Mouse (Mus musculus) liver, embryonic 15.5 days (tissue): Measurements from ENCODE around the gene Fez1. TPM values are rescaled to one million over a fixed set of nuclear protein-coding genes. Genes with fewer than 3 reads are reported as not detected.

Source experiments
- ATAC-seq: fragments of 200-750 bp; cut with Nextera tagmentation; 2 replicates; pipeline ENCODE4 v1.8.0; 2017; ENCODE audit warnings: moderate number of reproducible peaks, mild to moderate bottlenecking, moderate library complexity; ENCODE audit not compliant: insufficient read depth
- H3K27ac ChIP-seq: fragments of 300-500 bp; sonication (generic); replicated peaks from 2 replicates; pipeline ENCODE4 v1.5.1; 2015; ENCODE audit warnings: mild to moderate bottlenecking, inconsistent platforms
- H3K27me3 ChIP-seq: fragments of 300-500 bp; sonication (generic); 2 replicates; pipeline ENCODE4 v1.6.1; 2015; ENCODE audit warnings: mild to moderate bottlenecking, inconsistent platforms
- H3K36me3 ChIP-seq: fragments of 300-500 bp; sonication (generic); replicated peaks from 2 replicates; pipeline ENCODE4 v1.6.1; 2015; ENCODE audit warnings: moderate library complexity, mild to moderate bottlenecking, inconsistent platforms
- H3K4me1 ChIP-seq: fragments of 300-500 bp; sonication (generic); replicated peaks from 2 replicates; pipeline ENCODE4 v1.6.1; 2015; ENCODE audit warnings: inconsistent platforms
- H3K4me2 ChIP-seq: fragments of 300-500 bp; sonication (generic); 2 replicates; pipeline ENCODE4 v1.6.1; 2015; ENCODE audit warnings: moderate library complexity, mild to moderate bottlenecking, inconsistent platforms
- H3K4me3 ChIP-seq: fragments of 300-500 bp; sonication (generic); replicated peaks from 2 replicates; pipeline ENCODE4 v1.5.1; 2015; ENCODE audit warnings: mild to moderate bottlenecking, inconsistent platforms
- H3K9ac ChIP-seq: fragments of 300-500 bp; sonication (generic); 2 replicates; pipeline ENCODE4 v1.6.1; 2015; ENCODE audit warnings: moderate library complexity, mild to moderate bottlenecking, inconsistent platforms
- H3K9me3 ChIP-seq: fragments of 300-500 bp; sonication (generic); replicated peaks from 2 replicates; pipeline ENCODE4 v1.6.1; 2016; ENCODE audit warnings: inconsistent platforms
- WGBS: fragments of 180-500 bp; shearing (Covaris S2); methylation state at CpG from one replicate; pipeline ENCODE4 v1.1.7; 2015; ENCODE audit warnings: mixed read lengths; ENCODE audit not compliant: insufficient replicate concordance; 5-methylcytosine and 5-hydroxymethylcytosine counted together
- polyA plus RNA-seq: library from polyadenylated mRNA; unstranded; fragments of >200 nt; fragmentation: Nextera tagmentation; extraction: Ambion mirVana; gene quantifications from 2 replicates; pipeline ENCODE4 v1.2.1, GENCODE M21; 2015

Gene Fez1
- polyA plus RNA-seq, 1 experiment from 2014 or later: 0.92 TPM

DNA sequence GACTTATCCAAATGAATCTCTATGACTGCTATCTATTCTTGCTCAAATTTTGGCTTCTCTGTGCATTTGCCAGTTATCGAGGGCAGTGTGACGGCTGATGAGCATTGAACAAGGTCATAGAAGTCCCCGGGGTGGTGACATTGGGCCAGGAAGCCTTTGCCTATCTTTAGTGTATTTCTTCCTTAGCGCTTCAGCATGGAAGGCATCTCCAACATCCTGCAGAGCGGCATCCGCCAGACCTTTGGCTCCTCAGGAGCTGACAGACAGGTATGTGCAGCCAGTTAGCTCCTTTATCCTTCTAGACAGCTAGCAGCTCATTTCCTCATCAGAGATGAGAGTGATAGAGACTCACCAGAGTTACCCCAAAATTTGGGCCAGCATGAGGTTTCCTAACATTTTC is 47.0 kb downstream of the Fez1 start:
- Histone ChIP-seq H3K9ac (no peak overlapping the region), H3K4me3 (no peak overlapping the region), H3K4me1 (no peaks in the 10 kb centered on the region), H3K4me2 (no peak overlapping the region), H3K9me3 (no peaks in the 10 kb centered on the region), H3K36me3 (no peaks in the 10 kb centered on the region), H3K27me3 (no peaks in the 10 kb centered on the region), H3K27ac (no peak overlapping the region)
- WGBS: 65% methylated on average over 6 of the region's 6 CpGs
- no peak for ATAC-seq

DNA sequence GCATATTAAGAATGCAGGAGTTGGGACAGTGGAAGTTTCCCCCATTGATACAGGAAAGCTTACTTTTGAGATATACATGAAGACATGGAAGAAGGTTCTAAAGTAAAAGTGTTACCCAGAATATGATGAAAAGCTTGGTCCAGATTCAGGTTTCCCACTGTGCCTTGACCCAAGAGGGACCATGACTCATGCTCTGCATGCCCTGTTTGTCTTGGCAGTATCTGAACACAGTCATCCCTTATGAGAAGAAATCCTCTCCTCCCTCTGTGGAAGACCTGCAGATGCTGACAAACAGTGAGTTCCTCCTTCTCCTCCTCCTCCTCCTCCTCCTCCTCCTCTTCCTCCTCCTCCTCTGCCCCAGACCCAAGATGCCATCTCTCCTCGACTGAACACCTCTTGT is 48.6 kb downstream of the Fez1 start:
- Histone ChIP-seq H3K4me3 (no peak overlapping the region), H3K9me3 (no peaks in the 10 kb centered on the region), H3K4me2 (no peak overlapping the region), H3K36me3 (no peaks in the 10 kb centered on the region), H3K4me1 (no peaks in the 10 kb centered on the region), H3K27me3 (no peaks in the 10 kb centered on the region), H3K27ac (no peak overlapping the region), H3K9ac (no peak overlapping the region)
- ATAC-seq: no peak
- 27% methylated on average over 1 of the region's 1 CpGs for WGBS

DNA sequence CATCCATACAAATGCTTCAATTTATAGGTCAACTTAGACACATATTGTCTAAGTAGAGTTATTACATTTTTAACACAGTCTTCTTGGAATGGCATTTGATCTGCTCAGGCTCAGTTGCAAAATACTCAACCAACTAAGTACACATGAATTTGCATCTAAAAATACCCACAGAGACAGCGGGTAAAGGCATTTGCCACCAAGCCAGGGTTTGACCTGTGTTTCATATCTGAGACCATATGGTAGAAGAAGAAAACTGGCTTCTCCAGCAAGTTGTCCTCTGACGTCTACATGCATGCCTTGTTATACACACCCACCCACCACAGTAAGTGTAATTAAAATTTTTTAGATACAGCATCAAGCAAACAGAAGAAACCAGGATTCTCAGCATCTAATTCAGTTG is 52.1 kb downstream of the Fez1 start:
- no peak for ATAC-seq
- Histone ChIP-seq H3K36me3 (no peaks in the 10 kb centered on the region), H3K27me3 (no peaks in the 10 kb centered on the region), H3K4me3 (no peak overlapping the region), H3K4me2 (no peak overlapping the region), H3K9ac (no peak overlapping the region), H3K9me3 (no peaks in the 10 kb centered on the region), H3K4me1 (no peaks in the 10 kb centered on the region), H3K27ac (no peak overlapping the region)
- 59% methylated on average over 2 of the region's 2 CpGs for WGBS

GRCm38 (mm10) chr9:36876313-36876712 is 54.6 kb downstream of the Fez1 start:
- H3K4me2 ChIP-seq: no peak overlapping the region
- no peaks in the 10 kb centered on the region for H3K9me3 ChIP-seq
- no peak for ATAC-seq
- H3K4me1 ChIP-seq: no peaks in the 10 kb centered on the region
- no peak overlapping the region for H3K9ac ChIP-seq
- H3K4me3 ChIP-seq: no peak overlapping the region
- 65% methylated on average over 5 of the region's 5 CpGs for WGBS
- H3K36me3 ChIP-seq: no peaks in the 10 kb centered on the region
- no peak overlapping the region for H3K27ac ChIP-seq
- no peaks in the 10 kb centered on the region for H3K27me3 ChIP-seq

DNA sequence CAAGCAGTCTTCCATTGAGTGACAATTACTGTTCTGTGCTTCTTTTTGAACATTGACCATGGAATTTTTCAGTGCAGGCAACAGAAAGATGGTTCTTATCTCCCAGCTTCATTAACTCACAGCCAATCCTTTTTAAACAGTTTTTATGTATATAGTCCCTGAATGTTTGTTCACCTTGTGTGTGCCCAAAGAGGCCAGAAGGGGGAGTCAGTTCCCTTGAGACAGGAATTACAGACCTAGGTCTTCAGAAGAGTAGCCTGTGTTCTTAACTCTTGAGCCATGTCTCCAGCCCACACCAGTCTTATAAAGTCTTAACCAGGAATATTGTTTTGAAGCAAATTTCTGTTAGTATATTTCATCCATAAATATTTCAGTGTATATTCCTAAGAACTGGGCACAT is 55.1 kb downstream of the Fez1 start:
- no peak for ATAC-seq
- H3K4me2 ChIP-seq: no peak overlapping the region
- no peak overlapping the region for H3K27ac ChIP-seq
- no peak overlapping the region for H3K9ac ChIP-seq
- no peak overlapping the region for H3K4me3 ChIP-seq
- H3K27me3 ChIP-seq: no peaks in the 10 kb centered on the region
- H3K4me1 ChIP-seq: no peaks in the 10 kb centered on the region
- no peaks in the 10 kb centered on the region for H3K36me3 ChIP-seq
- H3K9me3 ChIP-seq: no peaks in the 10 kb centered on the region

DNA sequence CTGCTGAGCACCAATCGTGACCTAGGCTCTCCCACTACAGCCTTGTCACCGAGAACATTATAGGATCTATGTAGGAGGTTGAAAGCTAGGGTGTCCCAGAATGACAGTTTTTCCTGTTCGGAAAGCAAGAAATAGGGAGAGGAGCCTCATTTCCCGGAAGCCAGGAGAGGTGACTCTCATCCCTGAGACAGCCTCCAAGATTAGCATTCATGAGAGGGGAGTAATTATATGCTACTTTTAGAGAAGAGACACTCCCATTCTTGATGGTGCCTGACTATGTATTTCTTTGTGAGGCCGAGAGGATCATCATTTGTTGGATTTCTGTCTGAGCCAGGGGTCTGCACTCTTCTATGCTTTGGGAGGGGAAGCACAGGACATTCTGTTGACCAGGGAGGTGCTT is 60.0 kb downstream of the Fez1 start:
- H3K4me1 ChIP-seq: no peaks in the 10 kb centered on the region
- WGBS: 54% methylated on average over 5 of the region's 5 CpGs

GRCm38 (mm10) chr9:36882034-36882745 is 60.5 kb downstream of the Fez1 start:
- Histone ChIP-seq H3K27ac (no peak overlapping the region), H3K4me3 (no peak overlapping the region), H3K9me3 (no peaks in the 10 kb centered on the region), H3K9ac (no peak overlapping the region), H3K4me2 (no peak overlapping the region), H3K4me1 (no peaks in the 10 kb centered on the region), H3K36me3 (no peaks in the 10 kb centered on the region), H3K27me3 (no peaks in the 10 kb centered on the region)
- ATAC-seq: no peak
- WGBS: 38% methylated on average over 8 of the region's 8 CpGs

More for the DNA sequence above, 60.0 kb downstream of the Fez1 start:
- ATAC-seq: no peak
- no peak overlapping the region for H3K27ac ChIP-seq
- H3K9me3 ChIP-seq: no peaks in the 10 kb centered on the region
- H3K27me3 ChIP-seq: no peaks in the 10 kb centered on the region
- H3K9ac ChIP-seq: no peak overlapping the region
- no peaks in the 10 kb centered on the region for H3K36me3 ChIP-seq
- H3K4me3 ChIP-seq: no peak overlapping the region
- no peak overlapping the region for H3K4me2 ChIP-seq

GRCm38 (mm10) chr9:36883569-36883968 is 61.9 kb downstream of the Fez1 start:
- H3K4me2 ChIP-seq: no peak overlapping the region
- H3K4me3 ChIP-seq: no peak overlapping the region
- no peak overlapping the region for H3K9ac ChIP-seq
- H3K36me3 ChIP-seq: no peaks in the 10 kb centered on the region
- WGBS: 35% methylated on average over 3 of the region's 3 CpGs
- H3K9me3 ChIP-seq: no peaks in the 10 kb centered on the region
- H3K27ac ChIP-seq: no peak overlapping the region
- H3K4me1 ChIP-seq: no peaks in the 10 kb centered on the region
- no peaks in the 10 kb centered on the region for H3K27me3 ChIP-seq
- no peak for ATAC-seq

GRCm38 (mm10) chr9:36885237-36885636 is 63.6 kb downstream of the Fez1 start:
- Histone ChIP-seq H3K27ac (no peak overlapping the region), H3K36me3 (no peaks in the 10 kb centered on the region), H3K9me3 (no peaks in the 10 kb centered on the region), H3K4me2 (no peak overlapping the region), H3K27me3 (no peaks in the 10 kb centered on the region), H3K4me3 (no peak overlapping the region), H3K9ac (no peak overlapping the region), H3K4me1 (no peaks in the 10 kb centered on the region)
- 52% methylated on average over 3 of the region's 3 CpGs for WGBS
- no peak for ATAC-seq

- Histone ChIP-seq H3K36me3 (no peaks in the 10 kb centered on the region), H3K4me3 (no peak overlapping the region), H3K4me1 (no peaks in the 10 kb centered on the region), H3K4me2 (no peak overlapping the region), H3K27me3 (no peaks in the 10 kb centered on the region), H3K9ac (no peak overlapping the region), H3K9me3 (no peaks in the 10 kb centered on the region), H3K27ac (no peak overlapping the region)
- no peak for ATAC-seq
- WGBS: 21% methylated on average over 4 of the region's 4 CpGs
Observed at GRCm38 (mm10) chr9:36890552-36890951, 68.9 kb downstream of the Fez1 start.

DNA sequence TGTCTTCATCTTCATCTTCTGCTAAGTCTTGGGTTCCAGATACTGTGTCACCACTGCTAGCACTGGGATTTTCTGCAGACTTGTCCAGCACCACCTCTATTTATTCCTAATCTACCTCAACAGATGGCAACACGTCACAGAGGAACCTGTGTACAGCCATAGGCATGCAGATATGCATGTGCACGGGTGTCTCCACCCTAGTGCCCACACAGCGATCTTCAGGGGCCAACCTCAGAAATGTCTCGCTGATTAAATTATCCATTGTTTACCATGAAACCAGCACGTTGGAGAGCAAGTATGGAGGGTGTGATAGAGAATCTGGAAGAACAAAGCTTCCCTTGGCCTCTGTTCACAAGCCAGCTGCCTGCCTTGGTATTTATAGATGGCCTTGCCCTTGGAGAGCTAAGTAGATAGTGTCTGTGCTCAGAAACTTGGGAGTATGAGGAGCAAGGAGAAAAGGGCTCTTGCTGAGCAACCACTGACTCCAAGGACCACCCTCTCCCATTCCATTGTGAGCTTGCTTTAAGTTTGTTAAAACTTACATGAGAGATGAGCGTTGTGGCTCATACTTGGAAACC is 71.8 kb downstream of the Fez1 start:
- WGBS: 41% methylated on average over 6 of the region's 6 CpGs
- Histone ChIP-seq H3K9ac (no peak overlapping the region), H3K36me3 (no peaks in the 10 kb centered on the region), H3K27me3 (no peaks in the 10 kb centered on the region), H3K4me3 (no peak overlapping the region), H3K4me1 (no peaks in the 10 kb centered on the region), H3K27ac (no peak overlapping the region), H3K4me2 (no peak overlapping the region), H3K9me3 (no peaks in the 10 kb centered on the region)
- peak; percentile 68 for ATAC-seq

DNA sequence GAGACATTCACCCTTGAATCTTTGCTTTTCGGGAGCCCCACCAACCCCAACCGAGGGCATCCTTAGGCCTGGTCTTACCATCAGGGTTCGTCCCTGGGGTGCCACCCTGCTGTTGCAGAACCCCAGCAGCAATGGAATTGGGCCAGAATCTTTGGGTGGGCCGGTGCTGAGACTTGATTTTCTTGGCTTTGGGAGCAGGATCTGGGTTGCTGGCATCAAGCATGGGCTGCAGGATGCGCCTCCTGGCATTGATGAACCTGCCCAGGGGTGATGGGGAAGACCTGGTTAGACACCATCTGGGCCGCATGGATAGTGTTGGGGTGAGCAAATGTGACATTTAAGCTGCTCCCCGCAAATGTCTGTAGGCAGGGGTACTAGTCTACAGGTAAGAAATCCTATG is 72.6 kb downstream of the Fez1 start:
- 57% methylated on average over 7 of the region's 7 CpGs for WGBS

More for the DNA sequence above, 72.6 kb downstream of the Fez1 start:
- Histone ChIP-seq H3K4me2 (no peak overlapping the region), H3K4me3 (no peak overlapping the region), H3K27me3 (no peaks in the 10 kb centered on the region), H3K9me3 (no peaks in the 10 kb centered on the region), H3K4me1 (no peaks in the 10 kb centered on the region), H3K36me3 (no peaks in the 10 kb centered on the region), H3K27ac (no peak overlapping the region), H3K9ac (no peak overlapping the region)
- ATAC-seq: no peak
